Mouse (Mus musculus) heart, embryonic 16.5 days (tissue): ENCODE measurements around the gene Eps8l1. TPM values are rescaled to one million over a fixed set of nuclear protein-coding genes. Genes with fewer than 3 reads are reported as not detected.
A peak's percentile ranks its signal among the peaks of the same experiment; 100 is the strongest.

Source experiments
- ATAC-seq: fragments of 200-750 bp; cut with Nextera tagmentation; replicated peaks from 2 replicates; pipeline ENCODE4 v1.8.0; 2017; ENCODE audit warnings: moderate number of reproducible peaks; ENCODE audit not compliant: insufficient read depth, low FRiP score; ENCODE audit errors: extremely low read depth
- H3K27ac ChIP-seq: fragments of 300-500 bp; sonication (generic); 2 replicates; pipeline ENCODE4 v1.5.1; 2014; ENCODE audit warnings: mild to moderate bottlenecking, low read length, control low read depth, moderate library complexity
- H3K27me3 ChIP-seq: fragments of 300-500 bp; sonication (generic); 2 replicates; pipeline ENCODE4 v1.6.1; 2014; ENCODE audit warnings: low read length, mixed read lengths; ENCODE audit not compliant: control insufficient read depth, insufficient read depth
- H3K36me3 ChIP-seq: fragments of 300-500 bp; sonication (generic); 2 replicates; pipeline ENCODE4 v1.6.1; 2014; ENCODE audit not compliant: control insufficient read depth, insufficient read depth
- H3K4me1 ChIP-seq: fragments of 300-500 bp; sonication (generic); 2 replicates; pipeline ENCODE4 v1.6.1; 2014; ENCODE audit warnings: low read length, mixed read lengths; ENCODE audit not compliant: control insufficient read depth, insufficient read depth
- H3K4me2 ChIP-seq: fragments of 300-500 bp; sonication (generic); 2 replicates; pipeline ENCODE4 v1.6.1; 2014; ENCODE audit warnings: low read depth, mild to moderate bottlenecking, control low read depth, low read length
- H3K4me3 ChIP-seq: fragments of 300-500 bp; sonication (generic); 2 replicates; pipeline ENCODE4 v1.5.1; 2014; ENCODE audit warnings: mild to moderate bottlenecking, control low read depth, low read length
- H3K9ac ChIP-seq: fragments of 300-500 bp; sonication (generic); 2 replicates; pipeline ENCODE4 v1.6.1; 2014; ENCODE audit warnings: low read length, control low read depth
- H3K9me3 ChIP-seq: fragments of 300-500 bp; sonication (generic); replicated peaks from 2 replicates; pipeline ENCODE4 v1.6.1; 2016; ENCODE audit warnings: low read length; ENCODE audit not compliant: control insufficient read depth
- WGBS: fragments of 180-500 bp; shearing (Covaris S2); extraction: QIAGEN DNeasy Blood & Tissue Kit; methylation state at CpG from one replicate; pipeline ENCODE4 v1.1.7; 2014; 5-methylcytosine and 5-hydroxymethylcytosine counted together
- polyA plus RNA-seq: library from polyadenylated mRNA; unstranded; fragments of >200 nt; fragmentation: Nextera tagmentation; extraction: Ambion mirVana; gene quantifications from 2 replicates; pipeline ENCODE4 v1.2.1, GENCODE M21; 2015

Eps8l1 gene
- polyA plus RNA-seq, 1 experiment from 2014 or later: 3.6 TPM

DNA sequence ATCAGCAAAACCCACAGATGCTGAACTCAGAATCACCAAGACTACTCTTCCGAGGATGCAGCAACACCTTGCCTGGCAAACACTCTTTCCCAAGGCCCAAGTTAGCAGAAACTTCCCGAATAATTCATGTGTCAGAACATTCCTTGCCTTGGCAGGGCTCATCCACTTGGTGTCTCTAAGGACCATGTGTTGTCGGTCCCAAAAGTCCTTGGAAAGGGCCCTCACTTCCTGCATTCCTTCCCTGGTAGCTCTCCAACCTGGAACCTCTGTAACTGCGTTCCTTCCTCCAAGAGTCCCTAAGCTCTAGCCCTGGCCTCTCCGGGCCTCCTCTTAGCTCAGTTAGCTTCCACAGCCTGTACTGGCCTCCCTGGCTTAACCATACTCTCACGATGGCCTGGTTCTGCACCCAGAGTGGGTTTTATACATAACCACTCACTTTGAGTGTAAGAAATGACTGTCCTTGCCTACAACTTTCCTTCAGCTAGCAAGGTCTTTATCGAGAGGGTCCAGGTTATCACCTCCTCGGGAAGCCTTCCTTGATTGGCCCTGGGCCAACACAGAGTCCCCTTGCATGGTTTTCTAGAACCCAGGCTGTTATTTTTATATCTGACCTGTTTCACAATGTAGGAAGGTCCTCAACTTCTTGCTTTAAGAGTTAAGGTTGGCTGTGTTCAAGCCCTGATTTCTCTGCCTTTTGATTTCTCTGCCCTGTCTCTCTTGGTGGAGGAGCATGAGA is 51.2 kb downstream of the Eps8l1 start:
- Histone ChIP-seq H3K9ac (peak overlapping the region; percentile 68), H3K9me3 (no peaks in the 10 kb centered on the region), H3K4me3 (no peak overlapping the region), H3K4me1 (peaks cover 59% of the 10 kb centered on the region), H3K27ac (peak overlapping the region; percentile 88), H3K36me3 (no peaks in the 10 kb centered on the region), H3K27me3 (no peaks in the 10 kb centered on the region), H3K4me2 (peak overlapping the region; percentile 41)
- ATAC-seq: no peak
- 22% methylated on average over 8 of the region's 8 CpGs for WGBS

DNA sequence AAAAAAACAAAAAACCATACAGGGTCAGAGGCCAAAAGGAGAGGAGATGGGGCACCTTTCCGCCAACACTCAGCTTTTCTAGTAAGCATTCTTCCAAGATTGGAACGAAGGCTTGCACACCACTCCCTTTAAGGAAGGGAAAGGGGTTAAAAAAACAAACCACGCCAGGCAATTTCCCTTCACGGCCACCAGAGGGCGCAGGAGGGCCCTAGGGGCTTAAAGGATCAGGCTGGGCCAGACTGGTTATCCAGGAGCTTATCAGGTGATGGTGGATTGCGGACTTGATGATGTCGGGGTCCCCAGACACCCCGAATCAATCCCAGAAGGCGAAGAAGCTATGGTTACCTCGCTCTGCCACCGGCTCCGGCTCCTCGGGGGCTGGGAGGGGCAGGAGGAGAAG is 52.8 kb downstream of the Eps8l1 start:
- H3K27me3 ChIP-seq: no peaks in the 10 kb centered on the region
- H3K36me3 ChIP-seq: peaks cover 4% of the 10 kb centered on the region
- H3K4me2 ChIP-seq: peak overlapping the region; percentile 31; the same call in 1 of the 2 replicates
- WGBS: 24% methylated on average over 13 of the region's 13 CpGs
- H3K4me3 ChIP-seq: no peak overlapping the region
- peak overlapping the region; percentile 94 for H3K27ac ChIP-seq
- peaks cover 66% of the 10 kb centered on the region for H3K4me1 ChIP-seq
- no peak for ATAC-seq
- peak overlapping the region; percentile 45; the same call in 1 of the 2 replicates for H3K9ac ChIP-seq
- H3K9me3 ChIP-seq: no peaks in the 10 kb centered on the region

DNA sequence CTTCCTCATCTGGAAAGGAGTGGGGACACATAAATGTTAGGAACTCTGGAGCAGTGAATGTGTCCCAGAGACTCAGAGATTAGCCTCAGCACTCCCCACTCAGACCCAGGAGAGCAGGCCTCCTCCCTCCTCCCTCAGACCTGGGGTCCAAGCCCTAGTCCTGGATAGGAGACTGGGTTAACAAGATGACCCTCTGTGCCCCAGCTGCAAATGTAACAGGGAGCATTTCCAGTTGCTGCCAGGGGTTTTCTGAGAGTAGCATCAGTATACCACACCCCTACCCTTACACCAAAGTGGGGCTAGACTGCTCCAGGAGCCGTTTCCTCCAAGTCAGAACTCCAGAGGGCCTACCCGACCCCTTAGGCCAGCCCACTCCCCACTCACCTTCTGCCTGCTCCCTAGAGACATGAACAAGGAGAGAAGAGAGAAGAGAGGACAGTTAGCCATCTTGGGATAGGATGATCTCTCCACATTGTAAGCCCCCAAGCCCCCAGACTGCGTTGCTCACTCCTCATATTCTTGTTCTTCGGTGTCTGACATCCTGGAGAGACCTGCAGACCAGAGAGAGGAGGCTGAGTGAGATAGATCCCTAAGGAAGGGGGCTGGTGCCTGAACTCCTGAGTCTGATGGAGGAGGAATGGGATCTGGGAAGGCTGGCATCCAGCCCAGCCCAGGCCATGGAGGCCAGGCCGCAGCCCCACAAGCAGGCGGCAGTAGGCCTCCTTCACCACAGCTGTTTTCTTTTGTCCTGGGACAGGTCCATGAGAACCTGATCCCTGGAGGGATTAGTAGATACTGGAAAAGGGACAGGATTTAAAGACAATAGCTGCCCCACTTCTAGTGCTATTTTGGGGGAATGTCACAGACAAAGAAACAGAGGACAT is 53.6 kb downstream of the Eps8l1 start:
- Histone ChIP-seq H3K4me2 (peak overlapping the region; percentile 31), H3K4me1 (peaks cover 68% of the 10 kb centered on the region), H3K36me3 (peaks cover 6% of the 10 kb centered on the region), H3K9me3 (no peaks in the 10 kb centered on the region), H3K4me3 (no peak overlapping the region), H3K27me3 (no peaks in the 10 kb centered on the region), H3K27ac (peak overlapping the region; percentile 94), H3K9ac (peak overlapping the region; percentile 57)
- peak; percentile 5; the same call in 1 of the 2 replicates for ATAC-seq
- 33% methylated on average over 6 of the region's 6 CpGs for WGBS

DNA sequence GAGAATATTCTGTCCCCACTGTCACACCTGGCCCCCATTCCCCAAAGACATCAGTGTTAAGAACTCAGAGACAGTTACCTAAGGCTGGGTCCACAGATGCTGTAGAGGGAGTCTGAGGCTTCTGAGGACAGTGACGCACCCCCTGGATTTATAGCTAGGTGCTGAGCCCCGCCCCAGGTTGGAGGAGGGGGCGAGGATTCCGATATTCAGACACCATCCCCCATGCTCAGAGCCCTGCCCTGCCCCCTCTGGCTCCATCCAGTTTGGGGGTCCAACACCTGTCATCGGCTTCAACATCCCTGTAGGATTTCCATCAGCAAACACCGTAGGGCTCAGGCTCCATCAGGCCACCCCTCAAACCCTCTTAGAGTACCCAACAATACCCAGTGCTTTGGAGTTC is 55.4 kb downstream of the Eps8l1 start:
- Histone ChIP-seq H3K36me3 (peaks cover 12% of the 10 kb centered on the region), H3K4me3 (no peak overlapping the region), H3K4me2 (peak overlapping the region; percentile 30), H3K9me3 (no peaks in the 10 kb centered on the region), H3K27me3 (no peaks in the 10 kb centered on the region), H3K27ac (peak overlapping the region; percentile 94), H3K4me1 (peaks cover 59% of the 10 kb centered on the region), H3K9ac (peak overlapping the region; percentile 63)
- 38% methylated on average over 6 of the region's 6 CpGs for WGBS
- peak; percentile 11; the same call in 1 of the 2 replicates for ATAC-seq

DNA sequence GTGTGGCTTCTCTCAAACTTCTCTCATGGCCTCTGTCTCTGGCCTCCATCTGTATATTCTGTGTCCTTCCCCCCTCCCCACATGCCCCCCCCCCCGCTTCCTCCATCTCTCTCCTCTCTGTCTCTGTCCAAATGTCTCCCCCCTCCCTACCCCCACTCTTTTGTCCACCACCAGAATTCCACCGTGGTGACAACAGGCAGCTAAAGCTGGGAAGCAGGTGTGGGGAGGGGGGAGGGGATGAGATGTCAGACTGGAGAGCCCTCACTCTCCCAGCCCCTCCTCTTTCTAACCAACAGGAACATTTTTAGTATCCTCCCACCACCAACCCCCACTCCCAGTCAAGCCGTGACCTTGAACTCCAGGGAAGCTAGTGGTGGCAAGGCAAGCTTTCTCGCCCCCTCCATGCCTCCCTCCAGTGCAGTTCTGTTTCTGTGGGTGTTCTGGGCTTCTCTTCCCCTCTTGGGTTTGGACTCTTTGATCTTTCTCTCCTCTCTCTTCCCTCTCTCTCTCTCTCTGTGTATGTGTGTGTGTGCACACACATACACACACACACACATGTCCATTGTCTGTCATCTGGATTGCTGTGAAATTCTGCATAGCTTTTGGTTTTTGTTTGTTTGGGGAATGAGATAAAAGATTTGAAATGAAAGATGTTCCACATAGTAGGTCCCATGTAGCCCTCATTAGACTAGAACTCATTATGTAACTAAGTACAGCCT is 56.0 kb downstream of the Eps8l1 start, which contains the start of gene Tnnt1:
Gene Tnnt1 (minus strand): TSS at position 51 of the 719 bp plus-strand sequence.
- H3K27me3 ChIP-seq: no peaks in the 10 kb centered on the region
- WGBS: 16% methylated on average over 4 of the region's 4 CpGs
- peak; percentile 59 for ATAC-seq
- H3K27ac ChIP-seq: peak within 1 kb of the TSS; percentile 94
- H3K4me1 ChIP-seq: peaks cover 53% of the 10 kb centered on the region
- no peak within 1 kb of the TSS for H3K4me3 ChIP-seq
- H3K36me3 ChIP-seq: peaks cover 12% of the 10 kb centered on the region
- peak within 1 kb of the TSS; percentile 40 for H3K4me2 ChIP-seq
- no peaks in the 10 kb centered on the region for H3K9me3 ChIP-seq
- peak within 1 kb of the TSS; percentile 69 for H3K9ac ChIP-seq

DNA sequence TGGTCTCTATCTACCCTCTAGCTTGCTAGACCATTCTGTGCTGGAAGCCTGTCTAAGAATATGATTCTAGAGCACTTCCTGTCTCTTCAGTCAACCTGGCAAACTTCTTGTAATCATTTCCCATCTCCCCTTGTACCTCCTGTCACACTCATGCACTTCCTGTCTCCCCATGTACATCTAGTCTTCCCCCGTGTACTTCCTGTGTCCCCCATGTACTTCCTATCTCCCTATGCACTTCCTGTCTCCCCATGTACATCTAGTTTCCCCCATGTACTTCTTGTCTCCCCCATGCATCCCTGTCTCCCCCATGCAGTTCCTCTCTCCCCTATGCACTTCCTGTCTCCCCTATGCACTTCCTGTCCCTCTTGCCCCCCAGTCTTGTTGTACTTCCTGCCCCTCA is 58.0 kb downstream of the Eps8l1 start:
- Histone ChIP-seq H3K36me3 (peaks cover 12% of the 10 kb centered on the region), H3K4me2 (peak overlapping the region; percentile 80), H3K4me1 (peaks cover 47% of the 10 kb centered on the region), H3K4me3 (peak overlapping the region; percentile 52), H3K27ac (peak overlapping the region; percentile 17), H3K27me3 (no peaks in the 10 kb centered on the region), H3K9me3 (no peaks in the 10 kb centered on the region), H3K9ac (peak overlapping the region; percentile 56)
- ATAC-seq: no peak
- 38% methylated on average over 1 of the region's 1 CpGs for WGBS

DNA sequence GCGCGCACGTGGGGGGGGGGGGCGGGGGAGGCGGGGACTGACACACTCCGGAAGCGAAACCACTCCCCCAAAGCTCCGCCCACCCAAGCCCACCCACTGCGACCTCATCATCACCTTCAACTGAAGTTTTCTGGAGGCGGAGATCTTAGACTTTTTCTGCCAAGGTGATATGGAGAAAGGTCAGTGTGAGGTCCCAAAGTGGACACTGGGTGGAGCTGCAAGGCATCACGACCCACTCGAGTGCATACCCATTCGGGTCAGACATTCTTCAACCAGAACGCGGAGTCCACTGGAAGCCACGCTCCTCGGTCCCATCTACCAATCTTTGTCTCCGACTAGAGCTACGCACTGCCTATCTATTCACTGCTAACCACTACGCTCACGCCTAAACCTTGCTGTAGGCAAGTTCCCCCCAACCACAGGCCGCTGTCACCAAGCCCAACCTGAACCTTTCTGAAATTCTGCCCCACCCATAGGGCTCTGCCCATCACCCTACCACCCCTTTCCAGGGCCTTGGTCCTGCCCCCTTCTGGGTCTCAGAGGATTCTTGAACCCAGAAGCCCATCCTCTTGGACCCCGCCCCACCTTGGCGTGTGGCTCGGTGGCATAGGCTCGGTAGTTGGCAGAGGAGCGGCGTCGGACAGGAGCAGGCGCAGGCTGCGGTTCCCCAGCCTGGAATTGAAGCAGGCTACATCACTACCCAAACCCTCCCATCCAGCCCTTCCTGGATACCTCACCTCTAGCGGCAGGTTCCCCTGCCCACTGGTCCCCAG is 60.9 kb downstream of the Eps8l1 start:
- Histone ChIP-seq H3K4me3 (peak overlapping the region; percentile 58), H3K27ac (peak overlapping the region; percentile 99), H3K9ac (peak overlapping the region; percentile 82), H3K4me1 (peaks cover 32% of the 10 kb centered on the region), H3K9me3 (no peaks in the 10 kb centered on the region), H3K4me2 (peak overlapping the region; percentile 74), H3K36me3 (peaks cover 12% of the 10 kb centered on the region), H3K27me3 (no peaks in the 10 kb centered on the region)
- WGBS: 19% methylated on average over 32 of the region's 32 CpGs
- peak; percentile 10 for ATAC-seq

DNA sequence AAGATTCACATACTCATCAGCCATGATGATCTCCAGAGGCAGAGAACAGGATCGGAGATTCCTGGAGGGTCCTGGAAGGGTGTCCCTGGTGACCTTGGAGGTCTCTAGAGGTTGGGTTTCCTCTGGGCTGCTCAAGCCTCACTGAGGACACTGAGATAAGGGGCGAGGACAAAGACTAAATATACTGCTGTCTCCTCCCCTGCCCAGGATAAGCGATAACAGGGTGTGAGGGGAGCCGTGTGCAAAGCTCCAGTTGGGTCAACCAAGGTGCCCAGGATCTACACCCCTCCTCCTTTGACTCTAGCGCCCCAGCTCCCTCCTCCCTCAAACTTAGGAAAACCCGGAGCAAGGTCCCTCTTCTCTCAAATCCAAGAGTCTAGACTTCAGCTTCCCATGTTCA is 61.8 kb downstream of the Eps8l1 start:
- 37% methylated on average over 6 of the region's 6 CpGs for WGBS
- Histone ChIP-seq H3K9me3 (no peaks in the 10 kb centered on the region), H3K4me1 (peaks cover 26% of the 10 kb centered on the region), H3K9ac (peak overlapping the region; percentile 82), H3K27ac (peak overlapping the region; percentile 99), H3K4me2 (peak overlapping the region; percentile 48), H3K27me3 (no peaks in the 10 kb centered on the region), H3K4me3 (peak overlapping the region; percentile 58), H3K36me3 (peaks cover 12% of the 10 kb centered on the region)
- ATAC-seq: peak; percentile 83
